Mouse (Mus musculus) thymus, adult 2 months (tissue): ENCODE results near the gene Gm13304. TPM values are rescaled to one million over a fixed set of nuclear protein-coding genes. Genes with fewer than 3 reads are reported as not detected.
"Not testable (repeated sequence)": the region's sequence is repeated elsewhere in the genome, so short reads cannot be mapped to it uniquely, and the experiment has no call there.

ENCODE experiments used
- DNase-seq: peaks from one replicate; pipeline ENCODE4 v3.0.0; 2021
- H3K27ac ChIP-seq: fragments of 200-500 bp; 2 replicates; pipeline ENCODE4 v1.5.1; 2012; ENCODE audit warnings: low read length, control low read depth; ENCODE audit not compliant: control insufficient read depth, insufficient read depth
- H3K27me3 ChIP-seq: fragments of 200-500 bp; 2 replicates; pipeline ENCODE4 v1.6.1; 2012; ENCODE audit warnings: mild to moderate bottlenecking, low read length, moderate library complexity, mixed read lengths; ENCODE audit not compliant: control insufficient read depth, insufficient read depth
- H3K36me3 ChIP-seq: fragments of 200-500 bp; 2 replicates; pipeline ENCODE4 v1.6.1; 2012; ENCODE audit warnings: mild to moderate bottlenecking, low read length, moderate library complexity; ENCODE audit not compliant: control insufficient read depth, insufficient read depth
- H3K4me1 ChIP-seq: fragments of 200-500 bp; replicated peaks from 2 replicates; pipeline ENCODE4 v1.6.1; 2012; ENCODE audit warnings: low read length; ENCODE audit not compliant: control insufficient read depth, insufficient read depth
- H3K4me3 ChIP-seq: fragments of 200-500 bp; 2 replicates; pipeline ENCODE4 v1.5.1; 2012; ENCODE audit warnings: mild to moderate bottlenecking, low read length, control low read depth, moderate library complexity; ENCODE audit not compliant: control insufficient read depth, insufficient read depth
- WGBS: fragments of 180-500 bp; shearing (Covaris S2); methylation state at CpG from one replicate; pipeline ENCODE4 v1.1.7; 2018; 5-methylcytosine and 5-hydroxymethylcytosine counted together
- polyA plus RNA-seq: library from polyadenylated mRNA; depleted of rRNA; stranded (reverse); fragments of >200 nt; gene quantifications from 2 replicates; pipeline ENCODE4 v1.2.3, GENCODE M21; 2012; rRNA removed

Gm13304 gene
- polyA plus RNA-seq = not detected in 2 replicates

GRCm38 (mm10) chr4:42114517-42114916 is at the start of gene Gm13304:
Gm13304 (plus strand) TSS chr4:42114817.
- H3K4me1 ChIP-seq, H3K27me3 ChIP-seq, H3K4me3 ChIP-seq, DNase-seq, H3K27ac ChIP-seq, H3K36me3 ChIP-seq: not testable (repeated sequence)
- no CpG with 5 or more reads among the region's 5 CpGs for WGBS

GRCm38 (mm10) chr4:42090907-42091306 is 23.7 kb upstream of the Gm13304 start, which contains the start of gene Gm3893:
Gm3893 (plus strand) TSS chr4:42091207.
- no CpG with 5 or more reads among the region's 2 CpGs for WGBS
- H3K4me1 ChIP-seq = not testable (repeated sequence)

GRCm38 (mm10) chr4:42153136-42153535 is 38.5 kb downstream of the Gm13304 start, which contains the start of gene Gm13306:
Gm13306 (plus strand) TSS chr4:42153436.
- not testable (repeated sequence) for H3K27ac ChIP-seq, H3K4me1 ChIP-seq, H3K27me3 ChIP-seq, H3K36me3 ChIP-seq, DNase-seq, H3K4me3 ChIP-seq
- no CpG with 5 or more reads among the region's 9 CpGs for WGBS

More at GRCm38 (mm10) chr4:42090907-42091306, 23.7 kb upstream of the Gm13304 start, which contains the start of gene Gm3893:
- H3K4me3 ChIP-seq, H3K27me3 ChIP-seq, H3K27ac ChIP-seq, H3K36me3 ChIP-seq, DNase-seq: not testable (repeated sequence)

Other genes starting within 250 kb of the Gm13304 start
- gene Gm21541, start 211.2 kb upstream of the Gm13304 start, polyA plus RNA-seq = 12.4 and 22.8 TPM in 2 replicates
- gene Gm20878, start 173.2 kb upstream of the Gm13304 start, polyA plus RNA-seq = 4.3 and 5.9 TPM in 2 replicates
- 0.15 TPM in 2 replicates for gene Fam205a4, start 148.8 kb upstream of the Gm13304 start, polyA plus RNA-seq
- gene Gm21093, start 80.1 kb upstream of the Gm13304 start, polyA plus RNA-seq = 0.12 TPM in 1 of 2 replicates, not detected in the other
- gene Gm3893, start 23.6 kb upstream of the Gm13304 start, polyA plus RNA-seq = not detected in 2 replicates
- 20.2 and 24.2 TPM in 2 replicates for gene Gm13306, start 38.6 kb downstream of the Gm13304 start, polyA plus RNA-seq
- gene Gm13305, start 53.8 kb downstream of the Gm13304 start, polyA plus RNA-seq = 23.3 and 38.0 TPM in 2 replicates
- not detected in 2 replicates for gene Gm10600, start 125.8 kb downstream of the Gm13304 start, polyA plus RNA-seq
- gene Ccl21b, start 140.9 kb downstream of the Gm13304 start, polyA plus RNA-seq = 5.9 and 9.4 TPM in 2 replicates
- not detected in 2 replicates for gene Gm21953, start 179.4 kb downstream of the Gm13304 start, polyA plus RNA-seq
- 0.04 and 0.09 TPM in 2 replicates for gene Fam205a3, start 203.5 kb downstream of the Gm13304 start, polyA plus RNA-seq